Mouse (Mus musculus): Measurements from ENCODE around the gene Plac8.

Gene Plac8

DNA sequence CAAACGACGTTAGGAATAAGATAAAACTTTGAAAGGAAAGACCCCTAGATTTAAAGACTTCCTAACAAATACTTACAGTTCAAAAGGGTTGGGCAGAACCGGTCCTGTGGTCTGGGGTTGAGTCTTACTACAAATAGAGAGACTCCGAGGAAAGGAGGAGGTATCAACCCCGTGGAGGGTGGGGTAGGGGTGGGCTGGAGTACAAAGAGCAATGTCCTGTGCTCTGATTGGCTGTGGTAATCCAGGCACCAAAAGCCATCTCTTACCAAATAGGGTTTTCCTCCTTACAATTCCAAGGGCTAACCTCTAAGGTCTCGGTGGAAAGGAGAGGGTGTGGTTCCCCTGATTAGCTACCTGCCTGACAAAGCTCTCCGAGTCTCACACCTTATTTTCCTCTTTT lies at the start of gene Plac8:
Plac8 (minus strand) TSS at position 177 of the 400 bp plus-strand sequence.
- in situ Hi-C loops (cut with MboI) = no loop called here

- in situ Hi-C loops (cut with MboI) = no loop called here
These were observed 48.9 kb upstream of the Plac8 start for GRCm38 (mm10) chr5:100620952-100621351.

DNA sequence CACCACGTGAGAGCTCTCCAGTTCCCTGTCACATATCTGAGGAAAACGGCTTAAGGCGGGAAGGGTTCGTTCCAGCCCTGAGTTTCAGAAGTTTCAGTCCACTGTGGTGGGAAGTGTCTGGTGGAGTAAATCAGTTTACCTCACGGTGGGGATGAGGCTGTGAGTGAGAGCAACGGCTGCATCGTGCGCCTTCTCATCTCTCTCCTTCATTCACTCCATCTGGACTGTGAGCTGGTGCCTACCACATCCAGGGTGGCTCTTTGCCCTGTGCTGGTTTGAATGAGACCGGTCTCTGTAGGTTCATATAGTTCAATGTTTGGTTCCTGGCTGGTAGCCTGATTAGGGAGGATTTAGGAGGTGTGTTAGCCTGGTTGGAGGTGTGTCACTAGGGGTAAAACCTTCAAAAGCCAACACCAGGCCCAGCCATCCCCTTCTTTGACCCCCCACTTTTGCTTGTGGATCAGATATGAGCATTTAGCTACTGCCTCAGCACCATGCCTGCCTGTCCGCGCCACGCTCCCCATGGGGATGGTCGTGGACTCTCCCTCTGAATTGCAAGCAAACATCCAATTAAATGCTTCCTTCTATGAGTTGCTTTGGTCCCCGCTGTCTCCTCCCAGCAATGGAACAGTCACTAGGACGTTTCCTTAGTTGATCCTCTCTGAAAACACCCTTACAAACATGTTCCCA lies 47.7 kb upstream of the Plac8 start:
- in situ Hi-C loops (cut with MboI) = no loop called here

GRCm38 (mm10) chr5:100613896-100614768 lies 42.1 kb upstream of the Plac8 start:
- in situ Hi-C loops (cut with MboI) = no loop called here

- in situ Hi-C loops (cut with MboI) = no loop called here
These were observed 35.8 kb upstream of the Plac8 start for GRCm38 (mm10) chr5:100607868-100608267.

- in situ Hi-C loops (cut with MboI) = no loop called here
These were observed 35.2 kb upstream of the Plac8 start for GRCm38 (mm10) chr5:100607090-100607762.

DNA sequence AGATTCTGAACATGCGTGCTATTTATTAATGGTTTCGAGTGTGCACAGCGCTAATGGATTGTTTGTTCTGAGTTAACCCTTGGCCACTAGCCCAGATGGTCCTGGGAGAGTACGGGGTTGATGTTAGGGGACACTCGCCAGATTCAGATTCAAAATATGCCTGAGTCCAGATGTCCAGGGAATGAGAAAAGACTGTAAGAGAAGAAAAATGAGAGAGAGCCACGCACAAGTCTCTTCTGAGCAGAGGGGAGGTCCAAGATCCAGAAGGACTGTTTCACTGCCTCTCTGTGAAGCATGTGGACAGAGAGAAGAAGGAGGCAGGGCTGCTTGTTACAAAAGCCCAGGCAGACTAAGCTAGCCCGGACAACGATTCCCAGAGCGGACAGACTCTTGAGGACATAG lies 33.8 kb upstream of the Plac8 start:
- in situ Hi-C loops (cut with MboI) = no loop called here

GRCm38 (mm10) chr5:100604061-100604460 lies 32.0 kb upstream of the Plac8 start:
- in situ Hi-C loops (cut with MboI) = no loop called here

DNA sequence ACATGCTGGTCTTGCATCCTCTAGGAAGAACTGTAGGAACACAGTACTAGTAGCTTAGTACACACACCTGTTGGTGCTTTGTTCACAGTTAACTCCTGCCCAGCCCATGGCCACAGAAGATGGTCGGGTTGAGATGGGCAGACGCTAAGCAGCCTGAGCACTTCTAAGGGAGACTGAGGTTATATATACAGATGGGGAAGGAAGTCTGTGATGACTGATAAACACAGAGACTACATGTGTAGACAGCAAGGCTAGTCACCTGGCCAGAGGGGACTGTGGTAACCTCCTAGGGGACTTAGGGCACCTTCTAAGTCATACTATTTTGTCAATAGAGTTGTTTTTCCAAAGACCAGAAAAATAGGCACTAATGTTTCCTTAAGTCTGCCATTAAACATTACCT lies 29.8 kb upstream of the Plac8 start:
- in situ Hi-C loops (cut with MboI) = no loop called here

GRCm38 (mm10) chr5:100598961-100599463 lies 27.0 kb upstream of the Plac8 start:
- in situ Hi-C loops (cut with MboI) = no loop called here

- in situ Hi-C loops (cut with MboI) = no loop called here
These were observed 25.9 kb upstream of the Plac8 start for GRCm38 (mm10) chr5:100597886-100598485.

- in situ Hi-C loops (cut with MboI) = no loop called here
These were observed 24.0 kb upstream of the Plac8 start for GRCm38 (mm10) chr5:100595999-100596398.

- in situ Hi-C loops (cut with MboI) = no loop called here
These were observed 22.9 kb upstream of the Plac8 start for GRCm38 (mm10) chr5:100594803-100595467.

GRCm38 (mm10) chr5:100590505-100590904 lies 18.5 kb upstream of the Plac8 start:
- in situ Hi-C loops (cut with MboI) = no loop called here

DNA sequence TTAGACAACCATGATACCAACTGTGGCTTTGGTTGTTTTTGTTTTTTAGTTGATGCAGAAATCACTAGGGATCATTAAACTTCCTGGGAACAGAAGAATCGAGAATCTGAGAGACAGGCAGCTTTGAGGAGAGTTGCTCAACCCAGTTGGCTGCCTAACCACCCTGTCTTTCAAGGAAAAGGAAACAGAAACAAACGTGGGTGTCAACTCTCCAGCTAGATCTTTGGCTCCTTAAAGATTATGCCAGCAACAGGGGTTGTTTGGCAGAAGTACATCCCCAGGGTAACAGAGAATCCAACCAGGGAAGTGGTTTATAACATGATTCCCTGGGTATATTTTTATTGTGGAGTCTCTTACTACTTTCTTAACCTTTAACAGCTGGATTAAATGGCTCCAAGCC lies 15.6 kb upstream of the Plac8 start:
- in situ Hi-C loops (cut with MboI) = no loop called here

DNA sequence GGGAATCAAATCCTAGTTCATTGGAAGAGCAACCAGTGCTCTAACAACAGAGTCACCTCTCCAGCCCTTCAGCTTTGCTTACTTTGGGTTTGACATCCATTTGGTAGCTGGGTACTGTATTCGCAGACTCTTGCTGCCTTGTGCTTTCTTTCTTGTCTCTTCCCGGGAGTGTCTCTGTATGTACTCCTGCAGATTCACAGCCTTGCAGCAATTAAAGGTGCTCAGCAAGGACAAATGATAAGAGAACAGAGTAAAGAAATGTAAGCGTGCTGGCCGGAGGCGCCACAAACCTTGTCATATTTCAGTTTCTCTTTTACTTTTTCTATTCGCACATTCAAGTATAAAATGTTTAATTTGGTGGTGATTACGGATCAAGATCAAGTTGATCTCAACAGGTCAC lies 15.1 kb upstream of the Plac8 start:
- in situ Hi-C loops (cut with MboI) = no loop called here

- in situ Hi-C loops (cut with MboI) = no loop called here
These were observed 13.6 kb upstream of the Plac8 start for GRCm38 (mm10) chr5:100585657-100586056.

DNA sequence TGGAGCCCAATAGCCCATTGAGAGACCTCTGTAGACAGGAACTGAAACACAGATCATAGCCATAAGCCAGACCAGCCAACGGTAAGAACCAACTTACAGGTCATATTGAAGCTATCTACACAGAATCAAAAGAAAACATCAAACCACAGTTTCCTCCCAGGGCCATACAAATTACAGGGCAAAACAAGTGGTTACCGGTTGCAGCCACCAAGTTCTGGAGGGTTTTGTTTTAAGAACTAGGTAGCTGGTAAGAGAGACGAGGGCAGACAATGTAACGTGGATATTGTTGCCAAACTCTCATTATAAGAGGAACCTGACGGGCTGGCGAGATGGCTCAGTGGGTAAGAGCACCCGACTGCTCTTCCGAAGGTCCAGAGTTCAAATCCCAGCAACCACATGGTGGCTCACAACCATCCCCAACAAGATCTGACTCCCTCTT lies 13.2 kb upstream of the Plac8 start:
- in situ Hi-C loops (cut with MboI) = no loop called here

DNA sequence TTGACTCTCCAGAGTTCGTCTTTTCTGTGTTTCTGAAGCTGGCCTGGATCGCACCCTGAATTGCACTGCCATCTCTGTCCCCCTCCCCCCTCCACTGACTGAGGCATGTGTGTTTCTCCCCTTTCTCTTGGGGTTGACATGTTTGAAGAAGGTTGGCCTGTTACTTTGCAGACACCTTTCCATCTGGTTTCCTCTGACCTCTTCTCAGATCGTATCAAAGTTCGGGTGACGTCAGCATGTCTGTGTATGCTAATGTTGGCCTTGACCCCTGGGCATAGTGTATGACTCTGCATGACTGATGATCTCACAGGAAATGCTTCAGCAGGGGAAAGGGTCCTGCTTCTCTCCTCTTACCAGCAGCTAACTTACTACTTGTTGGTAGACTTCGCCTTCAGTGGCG lies 11.0 kb upstream of the Plac8 start:
- in situ Hi-C loops (cut with MboI) = no loop called here

DNA sequence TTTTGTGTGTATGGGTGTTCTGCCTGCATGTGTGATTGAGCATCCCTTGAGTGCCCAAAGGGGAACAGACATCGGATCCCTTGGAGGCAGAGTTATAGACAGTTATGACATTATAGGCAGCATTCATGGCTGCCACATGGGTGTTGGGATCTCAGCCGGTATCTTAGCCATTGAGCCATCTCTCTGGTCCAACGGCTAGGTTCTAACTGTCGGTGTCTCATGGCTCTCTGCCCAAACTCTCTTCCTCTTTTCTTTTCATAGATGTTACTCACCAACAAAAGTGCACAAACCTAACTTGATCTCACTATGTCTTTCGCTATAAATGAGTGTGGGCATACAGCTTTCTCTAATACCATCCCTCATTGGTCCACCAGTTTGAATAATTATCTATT lies 10.4 kb upstream of the Plac8 start:
- in situ Hi-C loops (cut with MboI) = no loop called here

- in situ Hi-C loops (cut with MboI) = no loop called here
These were observed 9.8 kb upstream of the Plac8 start for GRCm38 (mm10) chr5:100581622-100582434.
